Mouse (Mus musculus): ENCODE measurements around the gene Tcp11. TPM values are rescaled to one million over a fixed set of nuclear protein-coding genes. Genes with fewer than 3 reads are reported as not detected.
A peak's percentile ranks its signal among the peaks of the same experiment; 100 is the strongest.

Gene Tcp11
- polyA plus RNA-seq, 1 experiment = not detected

- Histone ChIP-seq H3K4me3 (ENCODE audit: insufficient read depth, poor library complexity, severe bottlenecking) (no peak overlapping the region), H3K79me2 (ENCODE audit: control insufficient read depth, insufficient read depth) (no peaks in the 10 kb centered on the region), H3K79me3 (ENCODE audit: low read depth) (no peaks in the 10 kb centered on the region), H3K27me3 (ENCODE audit: control insufficient read depth, insufficient read depth, insufficient read length) (no peaks in the 10 kb centered on the region), H3ac (ENCODE audit: control insufficient read depth, insufficient read length, low read depth) (no peak overlapping the region), H3K36me3 (ENCODE audit: control insufficient read depth, insufficient read depth) (no peaks in the 10 kb centered on the region)
- TF ChIP-seq MYOD1 (IDR thresholded peaks at IDR 0.05; ENCODE audit: control insufficient read depth, insufficient read length, low read depth) (no peak), CEBPB (IDR thresholded peaks at IDR 0.05; ENCODE audit: low read depth) (no peak), USF1 (IDR thresholded peaks at IDR 0.05; ENCODE audit: low read depth) (no peak), MYOG (IDR thresholded peaks at IDR 0.05; ENCODE audit: control insufficient read depth, extremely low read depth, insufficient read length) (no peak), CTCF (IDR thresholded peaks at IDR 0.05; ENCODE audit: control insufficient read depth, insufficient read depth, insufficient read length) (no peak), MAX (IDR thresholded peaks at IDR 0.05) (no peak), FOSL1 (IDR thresholded peaks at IDR 0.05; ENCODE audit: insufficient read depth, low read length, poor library complexity, severe bottlenecking) (no peak)
These were observed 40.0 kb upstream of the Tcp11 start for GRCm38 (mm10) chr17:28120460-28120859.

- peaks cover 3% of the 10 kb centered on the region for H3K27me3 ChIP-seq (ENCODE audit: control insufficient read depth, insufficient read depth, insufficient read length)
- no peaks in the 10 kb centered on the region for H3K79me3 ChIP-seq (ENCODE audit: low read depth)
- H3ac ChIP-seq (ENCODE audit: control insufficient read depth, insufficient read length, low read depth) = no peak overlapping the region
- no peaks in the 10 kb centered on the region for H3K36me3 ChIP-seq (ENCODE audit: control insufficient read depth, insufficient read depth)
- H3K79me2 ChIP-seq (ENCODE audit: control insufficient read depth, insufficient read depth) = no peaks in the 10 kb centered on the region
- H3K4me3 ChIP-seq (ENCODE audit: insufficient read depth, poor library complexity, severe bottlenecking) = no peak overlapping the region
- TF ChIP-seq USF1 (IDR thresholded peaks at IDR 0.05; ENCODE audit: low read depth) = peak; percentile 27
- TF ChIP-seq MYOG (IDR thresholded peaks at IDR 0.05; ENCODE audit: control insufficient read depth, extremely low read depth, insufficient read length) = no peak
These were observed 37.2 kb upstream of the Tcp11 start for GRCm38 (mm10) chr17:28117451-28118209.

- Histone ChIP-seq H3K4me3 (ENCODE audit: insufficient read depth, poor library complexity, severe bottlenecking) (no peak overlapping the region), H3K79me2 (ENCODE audit: control insufficient read depth, insufficient read depth) (no peaks in the 10 kb centered on the region), H3K79me3 (ENCODE audit: low read depth) (no peaks in the 10 kb centered on the region), H3ac (ENCODE audit: control insufficient read depth, insufficient read length, low read depth) (no peak overlapping the region), H3K27me3 (ENCODE audit: control insufficient read depth, insufficient read depth, insufficient read length) (peaks cover 3% of the 10 kb centered on the region), H3K36me3 (ENCODE audit: control insufficient read depth, insufficient read depth) (no peaks in the 10 kb centered on the region)
- TF ChIP-seq MAX (IDR thresholded peaks at IDR 0.05) = no peak
- no peak for TF ChIP-seq CEBPB (IDR thresholded peaks at IDR 0.05; ENCODE audit: low read depth)
- no peak for TF ChIP-seq MYOG (IDR thresholded peaks at IDR 0.05; ENCODE audit: control insufficient read depth, extremely low read depth, insufficient read length)
- no peak for TF ChIP-seq USF1 (IDR thresholded peaks at IDR 0.05; ENCODE audit: low read depth)
- no peak for TF ChIP-seq FOSL1 (IDR thresholded peaks at IDR 0.05; ENCODE audit: insufficient read depth, low read length, poor library complexity, severe bottlenecking)
- no peak for TF ChIP-seq MYOD1 (IDR thresholded peaks at IDR 0.05; ENCODE audit: control insufficient read depth, insufficient read length, low read depth)
- TF ChIP-seq CTCF (IDR thresholded peaks at IDR 0.05; ENCODE audit: control insufficient read depth, insufficient read depth, insufficient read length) = no peak
These were observed 35.9 kb upstream of the Tcp11 start for GRCm38 (mm10) chr17:28116335-28116734.

- no peak overlapping the region for H3ac ChIP-seq (ENCODE audit: control insufficient read depth, insufficient read length, low read depth)
- TF ChIP-seq MYOG (IDR thresholded peaks at IDR 0.05; ENCODE audit: control insufficient read depth, extremely low read depth, insufficient read length) = no peak
- no peak for TF ChIP-seq USF1 (IDR thresholded peaks at IDR 0.05; ENCODE audit: low read depth)
- TF ChIP-seq CEBPB (IDR thresholded peaks at IDR 0.05; ENCODE audit: low read depth) = no peak
- no peak for TF ChIP-seq MYOD1 (IDR thresholded peaks at IDR 0.05; ENCODE audit: control insufficient read depth, insufficient read length, low read depth)
- no peak for TF ChIP-seq CTCF (IDR thresholded peaks at IDR 0.05; ENCODE audit: control insufficient read depth, insufficient read depth, insufficient read length)
- TF ChIP-seq MAX (IDR thresholded peaks at IDR 0.05) = no peak
- no peak for TF ChIP-seq FOSL1 (IDR thresholded peaks at IDR 0.05; ENCODE audit: insufficient read depth, low read length, poor library complexity, severe bottlenecking)
- H3K79me3 ChIP-seq (ENCODE audit: low read depth) = no peaks in the 10 kb centered on the region
- no peaks in the 10 kb centered on the region for H3K79me2 ChIP-seq (ENCODE audit: control insufficient read depth, insufficient read depth)
- peaks cover 18% of the 10 kb centered on the region for H3K27me3 ChIP-seq (ENCODE audit: control insufficient read depth, insufficient read depth, insufficient read length)
- H3K4me3 ChIP-seq (ENCODE audit: insufficient read depth, poor library complexity, severe bottlenecking) = no peak overlapping the region
- H3K36me3 ChIP-seq (ENCODE audit: control insufficient read depth, insufficient read depth) = no peaks in the 10 kb centered on the region
These were observed 31.8 kb upstream of the Tcp11 start for GRCm38 (mm10) chr17:28112266-28112665.

GRCm38 (mm10) chr17:28107275-28107674 is 26.8 kb upstream of the Tcp11 start:
- Histone ChIP-seq H3K27me3 (ENCODE audit: control insufficient read depth, insufficient read depth, insufficient read length) (peaks cover 18% of the 10 kb centered on the region), H3ac (ENCODE audit: control insufficient read depth, insufficient read length, low read depth) (no peak overlapping the region), H3K79me3 (ENCODE audit: low read depth) (no peaks in the 10 kb centered on the region), H3K4me3 (ENCODE audit: insufficient read depth, poor library complexity, severe bottlenecking) (no peak overlapping the region), H3K36me3 (ENCODE audit: control insufficient read depth, insufficient read depth) (no peaks in the 10 kb centered on the region), H3K79me2 (ENCODE audit: control insufficient read depth, insufficient read depth) (no peaks in the 10 kb centered on the region)
- TF ChIP-seq CTCF (IDR thresholded peaks at IDR 0.05; ENCODE audit: control insufficient read depth, insufficient read depth, insufficient read length) (no peak), MYOD1 (IDR thresholded peaks at IDR 0.05; ENCODE audit: control insufficient read depth, insufficient read length, low read depth) (no peak), FOSL1 (IDR thresholded peaks at IDR 0.05; ENCODE audit: insufficient read depth, low read length, poor library complexity, severe bottlenecking) (no peak), CEBPB (IDR thresholded peaks at IDR 0.05; ENCODE audit: low read depth) (no peak), USF1 (IDR thresholded peaks at IDR 0.05; ENCODE audit: low read depth) (no peak), MAX (IDR thresholded peaks at IDR 0.05) (no peak), MYOG (IDR thresholded peaks at IDR 0.05; ENCODE audit: control insufficient read depth, extremely low read depth, insufficient read length) (no peak)

GRCm38 (mm10) chr17:28106352-28106751 is 25.9 kb upstream of the Tcp11 start:
- Histone ChIP-seq H3K79me3 (ENCODE audit: low read depth) (no peaks in the 10 kb centered on the region), H3K27me3 (ENCODE audit: control insufficient read depth, insufficient read depth, insufficient read length) (peaks cover 18% of the 10 kb centered on the region), H3K4me3 (ENCODE audit: insufficient read depth, poor library complexity, severe bottlenecking) (no peak overlapping the region), H3K36me3 (ENCODE audit: control insufficient read depth, insufficient read depth) (no peaks in the 10 kb centered on the region), H3K79me2 (ENCODE audit: control insufficient read depth, insufficient read depth) (no peaks in the 10 kb centered on the region), H3ac (ENCODE audit: control insufficient read depth, insufficient read length, low read depth) (no peak overlapping the region)
- TF ChIP-seq CTCF (IDR thresholded peaks at IDR 0.05; ENCODE audit: control insufficient read depth, insufficient read depth, insufficient read length) = no peak
- no peak for TF ChIP-seq MYOD1 (IDR thresholded peaks at IDR 0.05; ENCODE audit: control insufficient read depth, insufficient read length, low read depth)
- TF ChIP-seq CEBPB (IDR thresholded peaks at IDR 0.05; ENCODE audit: low read depth) = no peak

All from C2C12 (cell line).